Mouse (Mus musculus) kidney, embryonic 14.5 days (tissue): ENCODE results near the gene Nsmf. TPM values are rescaled to one million over a fixed set of nuclear protein-coding genes. Genes with fewer than 3 reads are reported as not detected.

ENCODE experiments used
- ATAC-seq: fragments of 200-750 bp; cut with Nextera tagmentation; 2 replicates; pipeline ENCODE4 v1.8.0; 2017; ENCODE audit warnings: moderate number of reproducible peaks, mild to moderate bottlenecking, moderate TSS enrichment, moderate library complexity; ENCODE audit not compliant: low FRiP score, low TSS enrichment
- H3K27ac ChIP-seq: fragments of 300-500 bp; sonication (generic); 2 replicates; pipeline ENCODE4 v1.5.1; 2014; ENCODE audit warnings: low read depth, mild to moderate bottlenecking, low read length, moderate library complexity, mixed read lengths
- H3K27me3 ChIP-seq: fragments of 300-500 bp; sonication (generic); 2 replicates; pipeline ENCODE4 v1.6.1; 2014; ENCODE audit warnings: mild to moderate bottlenecking, low read length; ENCODE audit not compliant: control insufficient read depth, insufficient read depth
- H3K36me3 ChIP-seq: fragments of 300-500 bp; sonication (generic); 2 replicates; pipeline ENCODE4 v1.6.1; 2014; ENCODE audit warnings: low read length, mixed read lengths; ENCODE audit not compliant: control insufficient read depth, insufficient read depth
- H3K4me1 ChIP-seq: fragments of 300-500 bp; sonication (generic); 2 replicates; pipeline ENCODE4 v1.6.1; 2014; ENCODE audit warnings: low read length, mixed read lengths; ENCODE audit not compliant: control insufficient read depth, insufficient read depth
- H3K4me2 ChIP-seq: fragments of 300-500 bp; sonication (generic); replicated peaks from 2 replicates; pipeline ENCODE4 v1.6.1; 2014; ENCODE audit warnings: low read depth, mild to moderate bottlenecking, low read length
- H3K4me3 ChIP-seq: fragments of 300-500 bp; sonication (generic); 2 replicates; pipeline ENCODE4 v1.5.1; 2014; ENCODE audit warnings: mild to moderate bottlenecking, low read length
- H3K9ac ChIP-seq: fragments of 300-500 bp; sonication (generic); 2 replicates; pipeline ENCODE4 v1.6.1; 2014; ENCODE audit warnings: low read depth, mild to moderate bottlenecking, low read length, moderate library complexity
- H3K9me3 ChIP-seq: fragments of 300-500 bp; sonication (generic); 2 replicates; pipeline ENCODE4 v1.6.1; 2016; ENCODE audit warnings: low read length; ENCODE audit not compliant: control insufficient read depth
- WGBS: fragments of 180-500 bp; shearing (Covaris S2); extraction: QIAGEN DNeasy Blood & Tissue Kit; methylation state at CpG from one replicate; pipeline ENCODE4 v1.1.7; 2014; 5-methylcytosine and 5-hydroxymethylcytosine counted together
- microRNA-seq: library from miRNA; unstranded; fragments of <30 nt; microRNA quantifications from one replicate; pipeline ENCODE4, GENCODE M21; 2016
- polyA plus RNA-seq: library from polyadenylated mRNA; unstranded; fragments of >200 nt; fragmentation: Nextera tagmentation; extraction: Ambion mirVana; gene quantifications from 2 replicates; pipeline ENCODE4 v1.2.1, GENCODE M21; 2014

Nsmf gene
- polyA plus RNA-seq, 1 experiment from 2014 or later, result 67.7 TPM

DNA sequence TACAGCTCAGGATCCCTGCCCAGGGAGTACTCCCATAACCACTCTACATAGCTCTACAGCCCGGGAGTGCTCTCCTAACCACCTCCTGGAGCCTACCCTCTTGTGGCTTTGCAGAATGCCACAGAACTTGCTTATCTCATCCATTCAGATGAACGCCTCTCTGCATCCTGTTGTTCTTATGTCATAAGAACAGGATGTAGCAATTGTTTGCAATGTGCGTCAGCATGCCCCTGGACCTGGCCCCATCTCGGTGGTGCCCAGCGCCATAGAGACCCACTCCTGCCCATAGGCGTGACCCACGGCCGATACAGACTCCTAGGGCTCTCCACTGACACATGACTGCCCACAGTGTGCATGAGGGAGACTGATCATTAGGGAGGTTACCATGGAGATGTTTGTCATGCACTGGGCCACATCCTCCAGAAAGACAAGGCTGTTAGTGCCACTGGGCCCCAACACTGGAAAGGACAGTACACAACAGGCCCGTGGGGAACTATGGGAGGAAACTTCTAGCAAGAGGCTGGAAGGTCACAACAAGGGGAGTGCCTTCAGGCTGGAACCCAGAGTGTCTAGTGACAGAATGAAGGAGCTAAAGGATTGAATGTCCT, 57.1 kb downstream of the Nsmf start:
- H3K36me3 ChIP-seq, result no peaks in the 10 kb centered on the region
- ATAC-seq, result peak; percentile 50
- H3K4me2 ChIP-seq, result no peak overlapping the region
- no peak overlapping the region for H3K4me3 ChIP-seq
- 55% methylated on average over 9 of the region's 9 CpGs for WGBS
- no peaks in the 10 kb centered on the region for H3K4me1 ChIP-seq
- H3K9me3 ChIP-seq, result no peaks in the 10 kb centered on the region
- 0 out of 2 replicates have a peak overlapping the region, but pooled peaks have one; percentile 65 for H3K27ac ChIP-seq
- no peaks in the 10 kb centered on the region for H3K27me3 ChIP-seq
- no peak overlapping the region for H3K9ac ChIP-seq

Small RNA genes lying within 50 kb of the gene (microRNA-seq; reads per million reads assigned to microRNA genes)
- gene Gm24328, result not detected
- not detected for gene Mir7664

Other genes starting within 250 kb of the Nsmf start
- 61.3 and 101 TPM in 2 replicates for gene Ehmt1, start 134.7 kb upstream of the Nsmf start, polyA plus RNA-seq
- 35.7 and 40.3 TPM in 2 replicates for gene Arrdc1, start 119.1 kb upstream of the Nsmf start, polyA plus RNA-seq
- 15.2 and 28.5 TPM in 2 replicates for gene Zmynd19, start 104.6 kb upstream of the Nsmf start, polyA plus RNA-seq
- 26.4 and 30.2 TPM in 2 replicates for gene Dph7, start 92.0 kb upstream of the Nsmf start, polyA plus RNA-seq
- gene Mrpl41, start 79.3 kb upstream of the Nsmf start, polyA plus RNA-seq, result 132 and 152 TPM in 2 replicates
- gene Pnpla7, start 78.3 kb upstream of the Nsmf start, polyA plus RNA-seq, result 6.0 and 7.5 TPM in 2 replicates
- 1.3 and 3.0 TPM in 2 replicates for gene Entpd8, start 25.9 kb downstream of the Nsmf start, polyA plus RNA-seq
- gene Noxa1, start 40.8 kb downstream of the Nsmf start, polyA plus RNA-seq, result 0.36 and 0.53 TPM in 2 replicates
- gene Nrarp, start 126.4 kb downstream of the Nsmf start, polyA plus RNA-seq, result 8.7 and 21.0 TPM in 2 replicates
- 6.8 and 11.3 TPM in 2 replicates for gene Tor4a, start 142.5 kb downstream of the Nsmf start, polyA plus RNA-seq
- gene Nelfb, start 157.1 kb downstream of the Nsmf start, polyA plus RNA-seq, result 72.7 and 101 TPM in 2 replicates
- 0.49 and 0.54 TPM in 2 replicates for gene Stpg3, start 160.3 kb downstream of the Nsmf start, polyA plus RNA-seq
- 0.55 TPM in 1 of 2 replicates, not detected in the other for gene Fam166a, start 164.4 kb downstream of the Nsmf start, polyA plus RNA-seq
- gene Tubb4b, start 170.3 kb downstream of the Nsmf start, polyA plus RNA-seq, result 532 and 565 TPM in 2 replicates
- gene Slc34a3, start 180.0 kb downstream of the Nsmf start, polyA plus RNA-seq, result 0.34 and 0.57 TPM in 2 replicates
- gene Rnf224, start 182.4 kb downstream of the Nsmf start, polyA plus RNA-seq, result 0.20 and 0.39 TPM in 2 replicates
- gene Rnf208, start 187.9 kb downstream of the Nsmf start, polyA plus RNA-seq, result 19.8 and 21.2 TPM in 2 replicates
- gene Cysrt1, start 188.1 kb downstream of the Nsmf start, polyA plus RNA-seq, result not detected in 2 replicates
- gene AL732309.1, start 192.5 kb downstream of the Nsmf start, polyA plus RNA-seq, result 3.6 and 4.7 TPM in 2 replicates
- gene Tmem203, start 201.1 kb downstream of the Nsmf start, polyA plus RNA-seq, result 17.0 and 25.4 TPM in 2 replicates
- gene Tprn, start 208.3 kb downstream of the Nsmf start, polyA plus RNA-seq, result 5.8 and 7.3 TPM in 2 replicates
- gene Ssna1, start 218.1 kb downstream of the Nsmf start, polyA plus RNA-seq, result 212 and 253 TPM in 2 replicates
- gene Anapc2, start 218.1 kb downstream of the Nsmf start, polyA plus RNA-seq, result 71.4 and 111 TPM in 2 replicates
- gene Tmem210, start 233.8 kb downstream of the Nsmf start, polyA plus RNA-seq, result not detected in 2 replicates
- not detected in 2 replicates for gene Lrrc26, start 235.6 kb downstream of the Nsmf start, polyA plus RNA-seq